Mouse (Mus musculus) layer of hippocampus, adult 18-20 months (tissue): ENCODE data around the gene Arhgef2. TPM values are rescaled to one million over a fixed set of nuclear protein-coding genes. Genes with fewer than 3 reads are reported as not detected.

ENCODE experiments used
- DNase-seq, 2 experiments: peaks; one replicate each; pipeline ENCODE4 v3.0.0; 2022; ENCODE audit warnings: low spot score in 2 of 2
- total RNA-seq, 2 experiments: library from RNA; stranded (reverse); gene quantifications; 2 replicates each; pipeline ENCODE4 v1.2.3; 2021

Arhgef2 gene
- total RNA-seq, 2 experiments from 2014 or later: 237 to 255 TPM

GRCm38 (mm10) chr3:88636555-88636986, 30.8 kb downstream of the Arhgef2 start:
- DNase-seq: no peak

DNA sequence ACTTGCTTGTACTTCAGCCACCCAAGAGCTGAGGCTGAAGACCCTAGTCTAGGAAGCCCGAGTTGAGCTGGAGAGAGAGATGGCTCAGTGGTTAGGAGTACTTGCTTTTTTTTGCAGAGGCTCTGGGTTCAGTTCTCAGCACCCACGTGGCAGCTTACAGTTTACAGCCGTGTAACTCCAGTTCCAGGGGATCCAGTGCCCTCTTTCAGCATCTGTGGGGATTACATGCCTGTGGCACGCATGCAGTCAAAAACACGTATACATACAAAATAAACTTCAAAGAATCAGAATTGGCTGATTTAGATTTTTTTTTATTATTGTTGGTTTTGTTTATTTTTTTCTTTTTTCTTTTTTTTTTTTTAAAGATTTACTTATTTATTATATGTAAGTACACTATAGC, 31.4 kb downstream of the Arhgef2 start:
- no peak for DNase-seq

- DNase-seq: no peak
Observed at GRCm38 (mm10) chr3:88639239-88639638, 33.5 kb downstream of the Arhgef2 start.

GRCm38 (mm10) chr3:88640676-88641075, 34.9 kb downstream of the Arhgef2 start:
- peak in 1 of 2 experiments; percentile 71 for DNase-seq

- no peak for DNase-seq
Observed at GRCm38 (mm10) chr3:88643078-88643477, 37.3 kb downstream of the Arhgef2 start.

GRCm38 (mm10) chr3:88645937-88646336, 40.2 kb downstream of the Arhgef2 start:
- no peak for DNase-seq

- no peak for DNase-seq
Observed at GRCm38 (mm10) chr3:88646426-88646995, 40.7 kb downstream of the Arhgef2 start.

DNA sequence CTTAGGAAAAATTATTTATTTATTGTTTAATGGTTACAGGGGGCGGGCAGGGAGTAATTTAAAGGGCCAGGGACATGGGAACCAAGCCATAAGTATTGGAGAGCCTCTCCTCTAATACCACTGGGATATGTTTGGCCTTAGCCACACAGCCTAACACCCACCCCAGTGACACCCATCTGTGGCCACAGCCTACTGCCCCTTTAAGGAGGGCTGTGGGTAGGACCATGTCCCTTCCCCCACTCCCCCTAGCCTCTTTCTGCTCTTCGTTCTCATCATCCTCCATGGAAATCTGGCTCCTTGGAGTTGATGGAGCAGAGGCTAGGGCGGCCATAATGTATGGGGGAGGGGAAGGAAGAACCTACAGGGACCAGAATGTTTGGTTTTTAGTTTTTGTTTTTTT, 41.3 kb downstream of the Arhgef2 start:
- no peak for DNase-seq

DNA sequence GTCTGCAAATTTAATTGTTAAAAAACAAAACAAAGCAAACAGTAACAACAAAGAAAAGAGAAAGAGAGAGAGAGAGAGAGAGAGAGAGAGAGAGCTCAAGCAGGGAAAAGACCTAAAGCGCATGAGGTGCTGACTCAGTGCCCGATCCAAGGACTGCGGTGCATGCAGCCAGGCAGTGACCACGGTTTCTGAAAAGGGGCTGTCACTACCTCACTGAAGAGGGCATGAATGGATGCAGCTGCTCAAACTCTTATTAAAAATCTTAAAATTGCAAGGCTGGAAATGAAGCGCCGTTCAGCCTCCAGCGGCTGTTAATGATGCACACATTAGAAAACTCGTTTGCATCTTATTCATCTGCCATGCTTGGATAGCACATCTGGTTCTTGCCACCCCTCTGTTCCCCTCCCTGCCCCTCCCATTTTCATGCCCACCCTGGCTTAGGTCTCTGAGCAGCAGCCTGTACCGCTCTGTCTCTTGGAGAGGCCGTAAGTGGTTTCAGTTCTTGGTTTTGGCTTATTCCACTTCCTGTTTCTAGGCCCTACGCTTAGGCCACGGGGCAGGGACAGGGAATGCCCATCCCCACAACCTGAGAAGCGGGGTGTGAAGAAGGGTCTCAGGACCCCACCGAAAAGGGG, 42.1 kb downstream of the Arhgef2 start:
- no peak for DNase-seq

DNA sequence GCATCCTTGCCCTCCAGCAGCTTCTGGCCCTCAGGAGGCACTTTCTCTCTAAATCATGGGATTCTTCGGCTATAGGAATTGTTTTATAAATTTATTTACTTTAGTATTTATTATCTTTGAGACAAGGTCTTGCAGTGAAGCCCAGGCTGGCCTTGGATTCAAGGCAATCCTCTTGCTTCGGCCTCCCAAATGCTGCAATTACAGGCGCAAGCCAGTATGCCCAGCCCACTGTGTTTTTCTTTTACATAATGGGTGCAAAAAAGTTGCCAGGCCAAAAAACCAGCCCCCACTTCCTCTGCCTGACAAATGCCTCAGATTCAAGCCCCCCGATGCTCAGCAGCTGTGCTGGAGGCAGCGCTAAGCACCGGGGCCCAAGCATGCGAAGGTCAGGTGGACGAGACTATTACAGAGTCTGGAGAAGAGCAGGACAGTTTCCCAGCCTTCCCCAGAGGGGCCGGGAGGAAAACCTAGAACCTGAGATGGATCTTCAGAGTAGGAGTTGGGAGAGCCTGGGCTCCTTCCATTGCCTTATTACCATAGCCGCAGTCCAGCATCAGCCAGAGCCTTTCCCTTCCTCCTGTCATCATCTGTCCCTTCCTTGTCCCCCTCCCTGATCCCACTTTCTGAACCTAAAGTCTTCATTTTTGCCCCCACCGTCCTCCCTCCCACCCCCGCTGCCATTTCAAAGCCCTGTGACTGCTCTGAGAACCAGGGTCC, 42.8 kb downstream of the Arhgef2 start:
- no peak for DNase-seq

GRCm38 (mm10) chr3:88649186-88649585, 43.4 kb downstream of the Arhgef2 start:
- no peak for DNase-seq

DNA sequence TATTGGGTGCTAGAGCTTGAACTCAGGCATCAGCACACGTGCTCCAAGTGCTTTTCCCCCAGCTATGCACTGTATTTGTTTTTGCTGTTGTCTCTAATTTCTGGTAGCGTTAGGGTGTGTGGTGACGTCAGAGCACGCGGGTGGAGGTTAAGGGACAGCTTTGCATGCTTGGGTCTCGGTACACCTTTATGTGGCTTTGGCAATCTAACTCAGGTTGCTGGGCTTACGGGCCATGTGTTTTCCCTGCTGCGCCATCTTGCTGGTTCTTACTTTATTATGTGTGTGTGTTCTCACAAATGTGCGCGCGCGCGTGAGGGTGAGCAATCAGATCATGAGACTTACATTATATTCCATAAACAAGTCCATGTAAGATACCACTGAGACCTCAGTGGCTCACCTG, 44.2 kb downstream of the Arhgef2 start:
- DNase-seq: no peak

DNA sequence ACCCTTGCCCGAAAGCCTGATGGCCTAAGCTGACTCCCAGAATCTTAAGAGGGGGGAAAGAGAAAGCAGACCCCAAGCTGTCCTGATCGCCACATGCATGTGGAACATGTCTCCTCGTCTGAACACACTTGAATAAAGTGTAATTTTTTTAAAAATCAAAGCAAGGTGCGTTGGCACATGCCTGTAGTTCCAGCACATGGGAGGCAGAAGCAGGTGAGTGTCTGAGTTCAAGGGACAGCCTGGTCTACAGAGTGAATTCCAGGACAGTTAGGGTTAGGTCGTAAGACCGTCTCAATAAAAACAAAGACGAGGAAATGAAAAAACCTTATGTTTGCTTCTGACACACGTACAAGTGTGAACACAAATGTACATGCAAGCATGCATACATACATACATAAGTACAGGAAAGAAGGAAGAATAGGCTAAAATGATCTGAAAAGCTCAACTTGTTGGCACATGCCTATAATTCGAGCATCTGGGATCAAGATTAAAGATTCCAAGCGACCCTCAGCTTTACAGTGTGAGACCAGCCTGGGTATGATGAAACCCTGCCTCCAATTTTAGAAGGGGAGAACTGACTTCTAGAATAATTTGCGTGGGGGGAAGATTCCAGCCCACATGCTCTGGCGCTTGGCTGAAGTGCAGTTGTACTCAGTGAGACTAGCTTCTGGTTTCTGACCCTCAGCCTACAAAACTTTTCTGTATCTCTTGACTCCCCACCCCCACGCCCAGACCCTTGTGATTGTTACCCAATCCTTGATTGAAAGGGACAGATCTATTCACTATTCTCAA, 45.1 kb downstream of the Arhgef2 start:
- no peak for DNase-seq

- DNase-seq: no peak
Observed at GRCm38 (mm10) chr3:88651669-88652618, 46.2 kb downstream of the Arhgef2 start.

- no peak for DNase-seq
Observed at GRCm38 (mm10) chr3:88652846-88653515, 47.2 kb downstream of the Arhgef2 start, which contains the start of gene Rxfp4. TSS of gene Rxfp4 (minus strand) at chr3:88653142.

DNA sequence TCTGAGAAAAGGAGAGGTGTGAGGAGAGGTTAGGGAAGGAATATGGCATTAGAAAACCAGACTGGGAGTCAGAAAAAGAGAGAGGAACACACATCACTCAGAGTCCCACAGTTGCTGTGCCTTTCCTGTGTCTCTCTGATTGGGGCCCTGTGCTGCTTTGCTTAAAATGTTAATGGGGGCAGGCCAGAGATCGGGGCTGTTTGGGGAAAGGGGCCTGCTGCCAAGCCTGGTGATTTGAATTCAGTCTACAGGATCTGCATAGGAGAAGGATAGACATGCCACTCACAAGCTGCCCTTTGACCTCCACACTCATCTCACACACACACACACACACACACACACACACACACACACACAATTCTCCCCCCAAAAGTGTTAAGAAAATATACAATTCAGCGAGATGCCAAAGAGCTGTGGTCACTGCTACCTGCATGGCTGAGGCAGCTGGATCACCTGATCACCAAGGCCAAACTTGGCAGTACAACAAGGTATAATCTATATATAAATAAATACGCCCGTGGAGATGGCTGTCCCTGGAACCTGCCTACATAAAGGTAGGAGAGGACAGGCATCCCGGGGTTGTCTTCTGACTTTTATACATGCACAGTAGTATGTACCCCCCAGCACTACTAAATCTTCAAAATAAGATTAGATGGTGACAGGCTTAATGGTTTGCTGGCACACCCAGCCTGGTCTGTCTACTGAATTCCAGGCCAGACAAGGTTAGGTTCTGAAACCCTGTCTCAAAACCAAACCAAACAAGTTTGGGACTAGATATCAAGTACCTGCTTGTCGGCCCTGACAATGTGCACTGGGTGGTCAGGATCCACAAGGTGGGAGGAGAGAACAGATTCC, 48.0 kb downstream of the Arhgef2 start:
- no peak for DNase-seq

DNA sequence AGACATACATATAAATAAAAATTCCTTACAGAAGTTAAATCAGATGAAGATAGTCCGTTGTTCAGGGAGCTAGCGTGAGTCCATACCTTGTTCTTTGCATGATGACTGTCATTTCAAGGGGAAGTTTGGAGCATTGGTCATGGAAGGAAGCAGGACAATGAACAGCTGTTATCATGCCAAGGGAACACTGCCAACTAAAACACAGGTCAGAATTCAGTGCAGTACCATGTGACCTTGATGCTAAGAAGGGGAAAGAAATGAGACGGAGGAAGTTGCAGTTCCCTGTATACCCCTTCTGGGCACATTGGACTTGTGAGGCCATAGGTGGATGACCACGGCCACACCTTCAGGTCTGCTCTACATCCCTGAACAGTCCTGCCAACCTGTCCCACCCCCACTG, 48.9 kb downstream of the Arhgef2 start:
- no peak for DNase-seq

- DNase-seq: no peak
Observed at GRCm38 (mm10) chr3:88655619-88656018, 49.9 kb downstream of the Arhgef2 start.
